Mouse (Mus musculus) megakaryocyte, embryonic 14.5 days (primary cell): ENCODE results near the gene Ubald2. TPM values are rescaled to one million over a fixed set of nuclear protein-coding genes. Genes with fewer than 3 reads are reported as not detected.

Experiments
- H3K27me3 ChIP-seq: replicated peaks from 2 replicates; pipeline ENCODE3; 2012; ENCODE audit warnings: inconsistent platforms
- H3K36me3 ChIP-seq: replicated peaks from 2 replicates; pipeline ENCODE3; 2012; ENCODE audit warnings: low read length, inconsistent platforms, mixed read lengths
- H3K4me1 ChIP-seq: 2 replicates; pipeline ENCODE4 v1.6.1; 2012; ENCODE audit warnings: inconsistent platforms
- H3K4me3 ChIP-seq: replicated peaks from 2 replicates; pipeline ENCODE3; 2012; ENCODE audit warnings: moderate library complexity, mild to moderate bottlenecking, inconsistent platforms
- H3K9me3 ChIP-seq: 2 replicates; pipeline ENCODE4 v1.6.1; 2012; ENCODE audit warnings: inconsistent platforms
- FLI1 ChIP-seq: IDR thresholded peaks from 2 replicates; pipeline ENCODE4 v1.6.1; 2012; ENCODE audit warnings: low read length, inconsistent platforms, mixed read lengths
- GATA1 ChIP-seq: IDR thresholded peaks from 3 replicates; pipeline ENCODE4 v1.6.1; 2012; ENCODE audit warnings: mixed read lengths, low read length, inconsistent platforms, borderline replicate concordance
- polyA plus RNA-seq: library from polyadenylated mRNA; stranded (reverse); fragments of >175 nt; gene quantifications from 2 replicates; pipeline ENCODE4 v1.2.3, GENCODE M21; 2012; ENCODE audit warnings: low replicate concordance; ENCODE audit not compliant: insufficient read depth

Gene Ubald2
- polyA plus RNA-seq, 1 experiment: 805 TPM

DNA sequence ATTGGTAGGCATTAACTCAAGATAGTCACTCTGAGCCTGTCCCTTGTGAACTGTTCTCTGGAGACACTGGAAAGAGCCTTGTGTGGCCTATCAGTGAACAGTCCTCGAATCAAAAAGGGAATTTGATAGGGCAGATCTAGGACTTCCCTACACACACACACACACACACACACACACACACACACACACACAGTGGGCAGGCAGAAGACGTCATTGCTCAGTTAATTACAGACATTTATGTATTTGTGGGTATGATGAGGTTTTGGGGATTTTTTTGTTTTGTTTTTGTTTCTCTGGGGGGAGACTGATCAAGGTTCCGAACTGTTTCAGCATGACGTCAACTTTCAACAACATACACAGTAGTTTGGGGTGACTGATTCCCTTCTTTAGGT, 20.3 kb upstream of the Ubald2 start:
- no peak for TF ChIP-seq FLI1
- H3K36me3 ChIP-seq: peaks cover 3% of the 10 kb centered on the region
- H3K27me3 ChIP-seq: peaks cover 47% of the 10 kb centered on the region
- H3K9me3 ChIP-seq: peaks cover 7% of the 10 kb centered on the region
- peak overlapping the region; percentile 93 for H3K4me3 ChIP-seq
- peaks cover 57% of the 10 kb centered on the region for H3K4me1 ChIP-seq

DNA sequence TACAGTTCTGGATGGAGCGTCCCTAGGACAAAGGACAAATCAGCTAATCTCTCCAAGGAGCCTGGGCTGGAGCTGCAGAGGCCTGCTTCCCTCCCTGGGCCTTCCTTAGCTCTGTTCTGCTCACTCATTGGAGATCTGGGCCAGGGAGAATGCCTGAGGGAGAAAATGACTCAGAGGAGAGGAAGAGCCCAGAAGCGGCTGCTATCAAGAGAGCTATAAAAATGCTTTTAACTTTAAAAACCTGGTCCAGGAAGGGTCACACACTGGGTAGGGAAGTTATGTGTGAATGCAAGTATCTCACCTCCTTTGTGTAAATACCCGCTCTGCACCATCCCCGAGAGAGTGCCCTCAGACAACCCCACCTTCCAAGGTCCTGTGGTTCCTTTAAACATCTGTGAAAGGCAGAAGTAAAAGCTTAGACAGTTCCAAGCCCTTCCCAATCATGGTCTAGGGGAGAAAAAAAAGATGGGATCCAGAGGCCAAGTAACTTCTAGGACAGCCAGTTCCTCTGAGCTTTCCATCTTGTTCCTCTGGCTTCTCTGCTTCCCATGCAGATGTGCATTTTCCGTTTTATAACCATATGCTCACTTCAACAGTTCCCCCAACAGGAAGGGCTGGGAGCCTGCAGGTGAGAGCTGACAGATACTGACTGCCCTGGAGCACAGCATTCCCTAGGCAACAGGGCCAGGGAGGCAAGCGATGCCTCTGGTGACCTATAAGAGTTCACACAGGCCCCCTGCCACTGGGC, 17.5 kb upstream of the Ubald2 start:
- Histone ChIP-seq H3K4me3 (no peak overlapping the region), H3K4me1 (peaks cover 67% of the 10 kb centered on the region)

DNA sequence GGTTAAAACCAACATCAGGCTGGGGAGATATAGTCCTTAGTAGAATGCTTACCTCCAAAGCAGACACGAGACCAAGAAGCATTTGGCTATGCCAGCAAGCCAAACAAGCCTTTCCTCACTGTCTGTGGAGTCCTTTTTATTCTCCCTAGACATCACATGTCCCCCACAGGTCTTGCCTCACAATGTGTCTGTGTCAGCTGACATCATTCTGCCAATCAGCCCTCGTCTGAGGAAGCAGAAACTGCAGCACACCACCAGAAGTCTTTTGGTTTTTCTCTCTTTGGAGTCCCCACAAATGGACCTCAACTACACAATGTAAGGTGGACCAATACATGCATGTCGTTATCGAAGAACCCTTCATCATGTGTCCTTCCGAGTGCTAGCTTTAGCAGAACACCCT, 16.8 kb upstream of the Ubald2 start:
- Histone ChIP-seq H3K36me3 (peaks cover 3% of the 10 kb centered on the region), H3K9me3 (peaks cover 7% of the 10 kb centered on the region), H3K4me1 (peaks cover 61% of the 10 kb centered on the region), H3K27me3 (peaks cover 45% of the 10 kb centered on the region), H3K4me3 (no peak overlapping the region)
- TF ChIP-seq FLI1: no peak
- no peak for TF ChIP-seq GATA1

More for the DNA sequence above, 17.5 kb upstream of the Ubald2 start:
- peaks cover 7% of the 10 kb centered on the region for H3K9me3 ChIP-seq
- TF ChIP-seq GATA1: no peak
- TF ChIP-seq FLI1: no peak
- H3K36me3 ChIP-seq: peaks cover 3% of the 10 kb centered on the region
- peaks cover 49% of the 10 kb centered on the region for H3K27me3 ChIP-seq

DNA sequence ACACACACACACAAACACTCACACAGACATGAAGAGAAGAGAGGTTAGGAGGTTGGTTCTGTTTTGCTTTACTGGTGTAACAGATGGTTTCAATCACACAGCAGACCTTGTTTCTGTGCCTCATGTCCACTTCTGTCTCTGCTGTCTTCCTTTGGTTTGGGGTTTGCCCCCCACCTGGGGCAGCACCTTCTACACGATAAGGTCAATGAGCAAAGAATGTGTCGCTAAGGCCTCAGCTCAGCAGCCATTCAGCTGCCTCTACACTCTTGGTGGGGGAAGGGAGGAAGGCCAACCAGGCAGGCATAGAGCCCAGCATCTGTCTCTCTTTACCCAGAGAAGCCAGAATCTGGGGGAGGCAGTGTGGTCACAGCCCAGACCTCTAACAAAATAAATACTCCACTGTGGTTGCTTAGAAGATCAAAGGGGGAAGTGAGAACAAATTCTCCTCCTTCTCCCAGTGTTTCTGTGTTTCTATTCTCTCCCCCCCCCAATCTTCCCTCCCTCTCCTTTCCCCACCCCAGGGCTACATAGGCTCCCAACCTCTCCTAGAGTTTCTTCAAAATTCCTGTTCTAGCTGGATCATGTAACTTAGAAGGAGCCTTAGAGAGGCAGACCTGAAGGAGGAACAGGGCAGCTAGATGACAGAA, 15.6 kb upstream of the Ubald2 start:
- H3K36me3 ChIP-seq: peaks cover 3% of the 10 kb centered on the region
- TF ChIP-seq FLI1 (no peak), GATA1 (no peak)

DNA sequence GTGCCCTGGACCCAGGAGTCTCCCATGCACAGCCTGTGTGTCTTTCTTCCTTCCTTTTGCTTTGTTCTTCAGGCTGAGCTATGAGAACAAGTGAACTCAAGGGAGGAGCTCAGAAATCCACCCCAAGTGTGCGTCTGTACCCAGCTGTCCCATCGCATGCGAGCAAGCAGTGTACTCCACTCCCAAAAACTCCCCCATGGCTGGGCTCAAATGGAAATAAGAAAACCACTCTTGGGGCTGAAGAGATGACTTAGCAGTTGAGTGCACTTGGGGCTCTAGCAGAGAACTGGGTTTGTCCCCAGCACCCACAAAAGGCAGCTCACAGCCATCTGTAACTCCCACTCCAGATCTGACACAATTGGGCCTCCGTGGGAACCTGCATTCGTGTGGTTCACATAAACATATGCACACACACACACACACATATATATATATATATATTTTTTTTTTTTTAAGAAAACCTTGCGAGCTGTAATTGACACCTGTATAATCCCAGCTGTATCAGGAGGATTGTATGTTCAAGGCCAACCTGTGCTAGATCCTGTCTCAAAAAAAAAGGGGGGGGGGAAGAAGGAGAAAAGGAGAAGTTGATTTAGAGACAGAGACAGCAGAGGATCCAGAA, 14.9 kb upstream of the Ubald2 start:
- peak overlapping the region; percentile 5 for H3K4me3 ChIP-seq
- H3K4me1 ChIP-seq: peaks cover 55% of the 10 kb centered on the region
- TF ChIP-seq GATA1 (no peak), FLI1 (no peak)
- peaks cover 3% of the 10 kb centered on the region for H3K36me3 ChIP-seq
- H3K9me3 ChIP-seq: peaks cover 10% of the 10 kb centered on the region
- peaks cover 37% of the 10 kb centered on the region for H3K27me3 ChIP-seq

More for the DNA sequence above, 15.6 kb upstream of the Ubald2 start:
- H3K4me3 ChIP-seq: peak overlapping the region; percentile 5
- H3K4me1 ChIP-seq: peaks cover 51% of the 10 kb centered on the region
- peaks cover 38% of the 10 kb centered on the region for H3K27me3 ChIP-seq
- H3K9me3 ChIP-seq: peaks cover 10% of the 10 kb centered on the region

DNA sequence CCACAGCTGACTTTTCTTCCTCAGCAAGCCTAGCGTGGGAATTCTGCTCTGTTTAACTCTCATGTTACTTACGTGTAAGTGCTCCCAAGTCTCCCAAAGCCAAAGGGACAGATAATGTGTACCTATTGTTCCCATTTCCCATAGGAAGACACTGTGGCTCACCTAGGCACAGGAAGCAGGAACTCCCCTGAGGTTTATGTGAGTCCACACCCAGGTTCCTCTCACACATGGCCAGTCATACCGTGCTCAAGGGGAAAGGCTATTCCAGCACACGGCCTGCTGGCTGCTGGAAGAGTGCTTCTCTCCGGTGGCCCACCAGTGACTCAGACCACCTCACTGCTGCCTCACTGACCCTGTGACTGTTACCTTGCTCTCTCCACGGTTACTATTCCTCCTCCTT, 12.8 kb upstream of the Ubald2 start:
- Histone ChIP-seq H3K4me3 (peak overlapping the region; percentile 25), H3K9me3 (peaks cover 10% of the 10 kb centered on the region), H3K36me3 (peaks cover 3% of the 10 kb centered on the region), H3K27me3 (peaks cover 26% of the 10 kb centered on the region), H3K4me1 (peaks cover 60% of the 10 kb centered on the region)
- TF ChIP-seq GATA1 (no peak), FLI1 (no peak)

DNA sequence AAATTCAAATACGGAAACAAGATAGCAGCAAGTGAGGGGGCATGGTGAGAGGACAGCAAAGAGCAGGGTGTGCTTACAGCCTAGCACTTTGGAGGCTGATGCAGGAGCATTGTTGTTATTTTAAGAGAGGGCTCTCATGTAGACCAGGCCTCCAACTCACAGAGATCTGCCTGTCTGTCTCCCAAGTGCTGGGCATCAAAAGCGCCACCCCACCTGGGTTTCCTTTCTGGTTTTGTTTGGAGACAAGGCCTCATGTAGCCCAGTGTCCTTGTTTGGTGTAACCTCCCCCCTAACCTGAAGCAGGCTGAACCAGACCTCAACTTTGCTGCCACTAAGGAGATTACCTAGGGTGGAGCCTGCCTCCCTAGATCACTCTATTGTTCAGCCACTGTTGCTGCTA, 11.3 kb upstream of the Ubald2 start:
- no peaks in the 10 kb centered on the region for H3K36me3 ChIP-seq
- TF ChIP-seq GATA1 (no peak), FLI1 (no peak)
- H3K9me3 ChIP-seq: peaks cover 5% of the 10 kb centered on the region
- no peak overlapping the region for H3K4me3 ChIP-seq
- peaks cover 19% of the 10 kb centered on the region for H3K27me3 ChIP-seq
- H3K4me1 ChIP-seq: peaks cover 51% of the 10 kb centered on the region

DNA sequence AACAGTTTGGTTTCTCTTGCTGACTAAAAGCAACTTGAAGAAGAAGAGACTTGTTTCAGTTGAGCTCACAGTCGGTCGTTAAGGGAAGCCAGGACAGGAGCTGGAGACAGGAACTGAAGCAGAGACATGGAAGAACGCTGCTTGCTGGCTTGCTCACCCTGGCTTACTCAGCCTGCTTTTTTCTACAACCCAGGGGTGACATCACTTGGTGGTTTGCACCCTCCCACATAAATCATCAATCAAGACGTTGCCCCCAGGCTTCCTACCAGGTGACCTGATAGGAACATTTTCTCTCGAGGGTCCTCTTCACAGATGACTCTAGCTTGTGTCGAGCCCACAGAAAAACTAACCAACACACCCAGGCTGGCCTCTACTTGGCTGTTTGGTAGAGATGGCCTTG, 10.7 kb upstream of the Ubald2 start:
- H3K4me1 ChIP-seq: peaks cover 45% of the 10 kb centered on the region
- TF ChIP-seq GATA1 (no peak), FLI1 (no peak)
- peaks cover 19% of the 10 kb centered on the region for H3K27me3 ChIP-seq
- 0 out of 2 replicates have a peak, but pooled peaks cover 3% of the 10 kb centered on the region for H3K9me3 ChIP-seq
- no peak overlapping the region for H3K4me3 ChIP-seq
- no peaks in the 10 kb centered on the region for H3K36me3 ChIP-seq

DNA sequence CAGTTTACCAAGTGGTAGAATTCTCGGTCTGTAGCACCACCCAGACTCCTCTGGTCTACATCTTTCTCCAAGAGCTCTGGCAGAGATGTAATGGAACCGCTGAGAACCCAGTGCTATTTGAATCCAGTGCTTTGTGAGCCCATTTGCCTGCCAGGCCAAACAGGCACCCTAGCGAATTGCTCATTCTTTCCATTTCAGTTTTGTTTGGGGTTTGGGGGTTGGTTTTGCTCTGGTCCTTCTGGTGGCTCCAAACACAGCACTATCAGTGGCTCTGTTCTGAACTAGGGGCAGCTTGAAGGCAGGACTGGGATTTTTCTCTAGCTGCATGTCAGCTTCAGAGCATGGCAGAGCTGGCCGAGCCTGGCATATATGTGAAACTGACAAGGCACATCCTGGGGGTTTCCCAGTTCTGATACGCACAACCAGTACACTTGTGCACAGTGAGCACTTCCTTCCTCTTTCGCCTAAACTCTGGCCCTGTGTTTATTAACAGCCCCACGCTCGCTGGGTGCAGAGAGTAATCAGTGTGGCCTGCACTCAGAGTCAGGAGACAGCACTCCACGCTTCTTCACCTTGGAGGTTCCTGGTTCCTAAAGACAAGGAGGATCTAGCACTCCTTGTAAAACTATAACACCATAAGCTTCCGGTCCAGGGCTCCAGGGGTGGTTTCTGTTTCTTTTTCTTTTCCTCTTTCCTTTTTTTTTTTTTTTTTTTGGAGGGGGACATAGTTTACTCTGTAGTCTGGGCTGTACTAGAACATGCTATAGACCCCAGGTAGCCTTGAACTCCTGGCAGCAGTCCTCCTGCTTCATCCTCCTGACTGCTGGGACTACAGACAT, 9.9 kb upstream of the Ubald2 start:
- H3K9me3 ChIP-seq: 0 out of 2 replicates have a peak, but pooled peaks cover 3% of the 10 kb centered on the region
- H3K36me3 ChIP-seq: no peaks in the 10 kb centered on the region
- H3K4me3 ChIP-seq: peak overlapping the region; percentile 89
- TF ChIP-seq GATA1: no peak
- TF ChIP-seq FLI1: no peak
- H3K27me3 ChIP-seq: peaks cover 19% of the 10 kb centered on the region
- H3K4me1 ChIP-seq: peaks cover 43% of the 10 kb centered on the region
